Mouse (Mus musculus): Measurements from ENCODE around the gene Prpf40a. TPM values are rescaled to one million over a fixed set of nuclear protein-coding genes. Genes with fewer than 3 reads are reported as not detected.

Gene Prpf40a
- total RNA-seq, 2 experiments from 2014 or later, result 33.4 to 59.0 TPM

DNA sequence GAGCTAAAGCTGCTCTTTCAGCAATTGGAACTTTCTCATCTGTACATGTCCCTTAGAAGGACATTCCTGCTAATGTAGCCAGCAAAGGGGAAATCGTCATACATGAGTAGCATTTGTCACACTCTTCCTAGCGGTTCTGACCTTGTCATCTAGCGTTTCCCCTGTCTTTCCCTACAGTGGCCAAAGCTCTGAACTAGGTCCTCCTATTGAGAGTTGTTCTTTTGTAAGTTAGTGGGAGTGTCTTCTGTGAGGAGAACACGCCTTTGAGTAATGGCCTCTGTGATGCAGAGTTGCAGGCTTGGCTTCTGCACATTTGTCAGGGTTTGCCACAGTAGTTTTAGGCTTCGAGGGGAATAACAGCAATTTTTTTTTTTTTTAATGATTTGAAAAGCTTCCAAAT lies 82.5 kb downstream of the Prpf40a start:
- ATAC-seq (replicated peaks; ENCODE audit: low FRiP score, poor library complexity, severe bottlenecking), result no peak

DNA sequence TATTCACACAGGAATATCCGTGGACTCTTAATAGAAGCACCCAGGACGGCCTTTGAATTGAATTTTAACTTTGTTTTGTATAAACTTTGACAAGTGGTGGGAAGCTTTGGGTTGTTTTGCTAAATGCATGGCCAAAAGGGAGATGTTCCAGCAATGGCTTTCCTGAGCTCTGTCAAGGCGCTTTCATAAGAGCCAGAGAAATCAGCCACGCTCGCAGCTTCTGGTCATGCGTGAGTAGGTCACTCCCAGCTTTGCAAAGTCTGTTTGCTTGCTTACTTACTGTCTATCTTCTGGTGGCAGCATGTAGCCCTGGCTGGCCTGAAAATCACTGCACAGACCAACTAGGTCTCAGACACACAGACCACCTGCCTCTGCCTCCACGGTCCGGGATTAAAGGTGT lies 84.6 kb downstream of the Prpf40a start:
- no peak for ATAC-seq (replicated peaks; ENCODE audit: low FRiP score, poor library complexity, severe bottlenecking)

- ATAC-seq (replicated peaks; ENCODE audit: low FRiP score, poor library complexity, severe bottlenecking), result no peak
Observed at GRCm38 (mm10) chr2:53106056-53106455, 85.0 kb downstream of the Prpf40a start.

- no peak for ATAC-seq (replicated peaks; ENCODE audit: low FRiP score, poor library complexity, severe bottlenecking)
Observed at GRCm38 (mm10) chr2:53105408-53105807, 85.7 kb downstream of the Prpf40a start.

GRCm38 (mm10) chr2:53102901-53103300 lies 88.2 kb downstream of the Prpf40a start:
- no peak for ATAC-seq (replicated peaks; ENCODE audit: low FRiP score, poor library complexity, severe bottlenecking)

- no peak for ATAC-seq (replicated peaks; ENCODE audit: low FRiP score, poor library complexity, severe bottlenecking)
Observed at GRCm38 (mm10) chr2:53101885-53102740, 89.0 kb downstream of the Prpf40a start.

GRCm38 (mm10) chr2:53100093-53100492 lies 91.0 kb downstream of the Prpf40a start:
- no peak for ATAC-seq (replicated peaks; ENCODE audit: low FRiP score, poor library complexity, severe bottlenecking)

DNA sequence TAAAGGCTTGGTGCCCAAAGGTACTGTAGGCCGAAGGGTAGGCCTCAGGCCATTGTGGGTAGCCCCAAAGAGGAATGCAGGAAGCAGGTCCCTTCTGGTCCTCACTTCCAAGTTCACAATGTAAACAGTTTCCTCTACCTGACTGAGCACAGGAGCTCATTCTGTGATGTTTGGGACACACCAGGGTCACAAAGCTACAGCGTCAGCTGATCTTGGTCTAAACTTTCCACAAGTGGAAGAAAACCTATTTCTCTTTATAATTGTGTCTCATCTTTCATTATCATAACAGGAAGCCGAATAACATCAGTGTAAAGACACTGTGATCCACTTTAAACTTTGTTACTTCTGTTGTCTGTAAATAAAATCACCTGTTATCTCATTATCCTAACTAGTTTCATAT lies 95.6 kb downstream of the Prpf40a start:
- ATAC-seq (replicated peaks; ENCODE audit: low FRiP score, poor library complexity, severe bottlenecking), result no peak

DNA sequence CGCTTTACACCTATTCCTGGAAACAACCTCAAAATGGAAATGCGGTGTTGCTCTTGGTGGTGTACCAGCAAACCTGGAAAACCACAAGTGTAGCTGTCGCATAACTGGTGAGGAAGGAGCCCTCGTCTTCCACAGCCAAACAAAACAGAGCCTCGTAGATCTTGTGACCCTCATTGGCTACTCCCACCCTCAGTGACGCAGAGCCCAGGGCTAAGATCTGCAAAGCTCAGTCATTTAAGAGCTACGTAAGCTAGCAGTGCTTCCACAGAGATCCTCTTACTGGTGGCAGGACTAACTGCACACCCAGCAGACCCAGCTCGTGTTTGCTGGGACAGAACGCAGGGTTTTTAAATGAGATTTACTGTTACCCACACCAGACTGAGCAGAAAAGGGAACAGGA lies 96.1 kb downstream of the Prpf40a start:
- no peak for ATAC-seq (replicated peaks; ENCODE audit: low FRiP score, poor library complexity, severe bottlenecking)

DNA sequence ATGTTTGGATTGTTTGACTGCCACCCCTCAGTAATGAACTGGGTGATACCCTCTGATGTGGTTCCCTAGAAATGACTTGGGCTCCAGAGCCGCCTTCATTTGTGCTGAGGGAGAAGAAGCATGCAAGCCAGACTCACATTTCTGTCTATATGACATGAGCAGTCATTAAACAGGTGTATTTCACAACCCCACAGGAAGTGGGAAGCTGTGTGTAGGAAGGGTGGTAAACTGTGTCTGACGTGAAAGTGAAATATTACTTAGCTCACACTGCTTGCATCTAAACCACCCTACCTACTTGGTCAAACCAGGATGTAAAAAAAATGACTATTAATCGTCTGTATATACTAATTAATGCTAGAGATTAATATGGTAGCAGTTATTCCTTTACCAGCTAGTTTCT lies 102.3 kb downstream of the Prpf40a start:
- no peak for ATAC-seq (replicated peaks; ENCODE audit: low FRiP score, poor library complexity, severe bottlenecking)

- ATAC-seq (replicated peaks; ENCODE audit: low FRiP score, poor library complexity, severe bottlenecking), result no peak
Observed at GRCm38 (mm10) chr2:53085617-53086202, 105.4 kb downstream of the Prpf40a start.

Other genes starting within 250 kb of the Prpf40a start
- 18.6 and 32.7 TPM in 2 replicates for gene Arl6ip6, start 442 bp upstream of the Prpf40a start, total RNA-seq (2015; ENCODE audit: low replicate concordance)
- 18.3 and 27.6 TPM in 2 replicates for gene Arl6ip6, start 442 bp upstream of the Prpf40a start, total RNA-seq (2017; ENCODE audit: low replicate concordance)

Measured in erythroblast, adult 5-6 weeks (primary cell).